Mouse (Mus musculus) brain, embryonic 14.5 days (tissue): ENCODE results near the gene Hsd17b13.
A peak's percentile ranks its signal among the peaks of the same experiment; 100 is the strongest.

Source experiments
- CTCF ChIP-seq: fragments of 200-500 bp; IDR thresholded peaks from 2 replicates; pipeline ENCODE4 v1.5.1; 2012; ENCODE audit warnings: inconsistent platforms, mild to moderate bottlenecking, moderate library complexity, borderline replicate concordance; ENCODE audit not compliant: insufficient read depth, insufficient read length; ENCODE audit errors: extremely low read depth
- POLR2A ChIP-seq: fragments of 200-500 bp; IDR thresholded peaks from 2 replicates; pipeline ENCODE4 v1.6.1; 2012; ENCODE audit warnings: mild to moderate bottlenecking, inconsistent platforms, borderline replicate concordance; ENCODE audit not compliant: poor library complexity, insufficient read depth, insufficient read length, severe bottlenecking; ENCODE audit errors: extremely low read depth

DNA sequence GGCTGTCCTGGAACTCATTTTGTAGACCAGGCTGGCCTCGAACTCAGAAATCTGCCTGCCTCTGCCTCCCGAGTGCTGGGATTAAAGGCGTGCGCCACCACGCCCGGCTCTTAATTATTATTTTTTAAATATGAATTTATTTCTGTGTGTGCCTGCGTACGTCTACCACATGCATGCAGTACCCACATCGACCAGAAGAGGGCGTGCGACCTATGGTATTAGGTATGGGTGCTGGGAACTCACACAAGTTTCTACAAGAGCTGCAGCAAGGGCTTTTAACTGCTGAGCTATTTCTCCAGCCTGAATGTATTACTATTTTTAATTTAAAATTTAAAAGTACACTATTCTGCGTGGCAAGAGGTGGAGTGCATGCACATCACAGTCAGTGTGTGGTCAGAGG, 50.8 kb downstream of the Hsd17b13 start:
- TF ChIP-seq POLR2A, result no peak
- TF ChIP-seq CTCF, result peak; percentile 62; the same call in 1 of the 2 replicates
